Mouse (Mus musculus) thymus, postnatal 10 days (tissue): ENCODE results near the gene Maats1.
"Not testable (repeated sequence)": the region's sequence is repeated elsewhere in the genome, so short reads cannot be mapped to it uniquely, and the experiment has no call there.

Experiments used
- DNase-seq, 2 experiments: peaks; one replicate each; pipeline ENCODE4 v3.0.0; 2021; ENCODE audit warnings: low spot score in 2 of 2

Gene Maats1

GRCm38 (mm10) chr16:38348217-38348761, 6.3 kb upstream of the Maats1 start:
- no peak for DNase-seq

- DNase-seq = no peak
These were observed 5.6 kb upstream of the Maats1 start for GRCm38 (mm10) chr16:38347588-38347987.

- peak; percentile 89 to 90 for DNase-seq
These were observed 4.8 kb upstream of the Maats1 start, which contains the start of the genes Cox17 and Gm21987 for GRCm38 (mm10) chr16:38346529-38347325. TSS of gene Cox17 (plus strand) at chr16:38346991. TSS of gene Gm21987 (plus strand) at chr16:38347040.

- peak in 1 of 2 experiments; percentile 23 for DNase-seq
These were observed 3.2 kb upstream of the Maats1 start for GRCm38 (mm10) chr16:38344941-38345725.

GRCm38 (mm10) chr16:38338077-38338476, 3.9 kb downstream of the Maats1 start:
- DNase-seq = not testable (repeated sequence)

GRCm38 (mm10) chr16:38334431-38334830, 7.5 kb downstream of the Maats1 start:
- no peak for DNase-seq

GRCm38 (mm10) chr16:38329340-38329739, 12.6 kb downstream of the Maats1 start:
- no peak for DNase-seq

GRCm38 (mm10) chr16:38326778-38327397, 15.1 kb downstream of the Maats1 start:
- DNase-seq = no peak

GRCm38 (mm10) chr16:38324311-38324710, 17.6 kb downstream of the Maats1 start:
- DNase-seq = no peak

GRCm38 (mm10) chr16:38321452-38321935, 20.4 kb downstream of the Maats1 start:
- DNase-seq = peak; percentile 23 to 62

GRCm38 (mm10) chr16:38319087-38319486, 22.9 kb downstream of the Maats1 start:
- no peak for DNase-seq

- no peak for DNase-seq
These were observed 23.5 kb downstream of the Maats1 start for GRCm38 (mm10) chr16:38318492-38318891.

GRCm38 (mm10) chr16:38308195-38308594, 33.7 kb downstream of the Maats1 start:
- DNase-seq = no peak

- no peak for DNase-seq
These were observed 34.3 kb downstream of the Maats1 start for GRCm38 (mm10) chr16:38307651-38308050.

- DNase-seq = no peak
These were observed 34.7 kb downstream of the Maats1 start for GRCm38 (mm10) chr16:38307221-38307605.

GRCm38 (mm10) chr16:38306571-38307220, 35.2 kb downstream of the Maats1 start:
- DNase-seq = peak; percentile 6 to 32

- no peak for DNase-seq
These were observed 37.3 kb downstream of the Maats1 start for GRCm38 (mm10) chr16:38304460-38305194.

- DNase-seq = no peak
These were observed 39.6 kb downstream of the Maats1 start for GRCm38 (mm10) chr16:38302367-38302766.

GRCm38 (mm10) chr16:38298410-38298809, 43.5 kb downstream of the Maats1 start:
- DNase-seq = no peak

GRCm38 (mm10) chr16:38295349-38295930, 46.5 kb downstream of the Maats1 start:
- DNase-seq = no peak
